Mouse (Mus musculus): ENCODE measurements at regions not wholly inside any gene's neighbourhood (a gene's known extent, or its start where the extent isn't known, plus 50 kb on each side); places are given as distances from the start of the nearest gene placed in this dataset.

GRCm38 (mm10) chr11:29632486-29632885, 60.3 kb upstream of the Rtn4 start:
- no peak for TF ChIP-seq CTCF (IDR thresholded peaks at IDR 0.05; ENCODE audit: low read depth)
- no peak for TF ChIP-seq EP300 (optimal IDR thresholded peaks at IDR 0.05)

Data from stomach, postnatal 0 days (tissue).